Mouse (Mus musculus) heart, adult 8-10 months (tissue): Measurements from ENCODE around the gene Wdr26. TPM values are rescaled to one million over a fixed set of nuclear protein-coding genes. Genes with fewer than 3 reads are reported as not detected.

Experiments used
- DNase-seq: peaks from one replicate; pipeline ENCODE4 v3.0.0; 2022; ENCODE audit warnings: low spot score
- total RNA-seq, 4 experiments: library from RNA; stranded (reverse); gene quantifications; 2 replicates each; pipeline ENCODE4 v1.2.4; 2022

Wdr26 gene
- total RNA-seq, 4 experiments from 2014 or later, result 87.5 to 93.5 (median 89.2) TPM

DNA sequence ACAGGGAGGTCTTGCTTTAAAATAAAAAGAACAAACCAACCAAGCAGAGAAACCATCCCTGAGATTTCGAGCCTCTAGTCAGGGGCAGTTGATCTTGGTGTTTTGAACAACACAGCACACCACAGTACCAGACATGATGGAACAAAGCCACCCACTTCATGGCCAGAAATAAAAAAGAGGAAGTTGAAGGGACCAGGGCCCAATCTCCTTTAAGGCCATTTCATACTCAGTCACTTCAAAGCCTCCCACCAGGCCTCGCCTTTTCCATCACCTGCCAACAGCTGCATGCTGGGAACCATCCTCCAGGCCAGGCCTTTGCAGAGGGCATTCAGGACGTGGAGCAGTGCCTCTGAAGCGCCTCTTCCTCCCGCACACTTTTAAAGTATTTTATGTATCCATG lies 25.5 kb upstream of the Wdr26 start:
- DNase-seq, result no peak

DNA sequence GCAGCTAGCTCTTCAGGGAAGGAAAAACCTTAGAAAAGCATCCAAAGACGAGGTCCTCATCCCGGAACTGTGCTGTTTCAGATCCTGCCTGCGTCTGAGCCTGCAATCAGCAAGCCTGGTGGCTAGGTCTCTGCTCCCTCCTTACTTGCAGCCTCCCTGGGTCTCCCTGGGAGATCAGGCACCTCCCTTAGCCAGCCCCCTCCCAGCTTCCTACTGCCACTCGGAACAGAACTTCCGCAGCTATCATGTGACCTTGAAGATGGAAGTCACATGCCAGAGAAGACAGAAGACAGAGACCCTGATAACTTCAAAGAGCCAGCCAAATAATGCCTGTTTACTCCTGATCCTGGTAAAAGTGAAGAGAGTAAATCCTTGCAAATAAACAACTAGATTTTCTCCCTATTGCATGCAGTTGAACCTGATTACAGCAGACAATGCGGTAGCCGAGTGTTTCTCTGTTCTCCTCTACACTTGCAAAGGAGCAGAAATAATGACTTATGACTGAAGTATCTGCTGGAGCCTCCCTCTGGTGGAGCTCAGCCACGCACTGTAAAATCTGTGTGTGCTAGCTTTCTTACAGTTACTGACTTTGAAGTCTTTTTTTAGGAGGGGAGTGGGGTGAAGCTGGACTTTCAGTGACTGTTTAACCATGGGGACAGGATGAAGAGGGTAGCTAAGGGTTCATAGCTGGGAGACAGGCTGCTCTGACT lies 22.7 kb upstream of the Wdr26 start:
- DNase-seq, result peak; percentile 51

DNA sequence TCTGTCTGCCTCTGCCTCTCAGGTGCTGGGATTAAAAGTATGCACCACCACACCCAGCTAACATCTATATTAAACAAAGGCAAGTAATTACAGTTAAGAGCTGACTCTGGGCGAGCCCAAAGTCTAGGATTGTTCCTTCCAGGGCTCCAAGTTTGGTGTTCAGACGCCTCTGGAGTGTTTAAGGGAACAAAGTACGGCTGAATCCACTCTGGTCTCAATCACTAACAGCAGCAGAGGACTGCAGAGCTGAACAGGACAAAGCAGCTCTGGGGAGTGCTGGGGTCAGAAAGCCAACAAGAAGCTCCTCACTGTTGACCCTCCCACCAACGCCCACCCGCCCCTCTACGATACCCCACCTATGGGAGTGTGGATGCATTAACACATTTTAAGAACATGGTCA lies 21.9 kb upstream of the Wdr26 start:
- no peak for DNase-seq

DNA sequence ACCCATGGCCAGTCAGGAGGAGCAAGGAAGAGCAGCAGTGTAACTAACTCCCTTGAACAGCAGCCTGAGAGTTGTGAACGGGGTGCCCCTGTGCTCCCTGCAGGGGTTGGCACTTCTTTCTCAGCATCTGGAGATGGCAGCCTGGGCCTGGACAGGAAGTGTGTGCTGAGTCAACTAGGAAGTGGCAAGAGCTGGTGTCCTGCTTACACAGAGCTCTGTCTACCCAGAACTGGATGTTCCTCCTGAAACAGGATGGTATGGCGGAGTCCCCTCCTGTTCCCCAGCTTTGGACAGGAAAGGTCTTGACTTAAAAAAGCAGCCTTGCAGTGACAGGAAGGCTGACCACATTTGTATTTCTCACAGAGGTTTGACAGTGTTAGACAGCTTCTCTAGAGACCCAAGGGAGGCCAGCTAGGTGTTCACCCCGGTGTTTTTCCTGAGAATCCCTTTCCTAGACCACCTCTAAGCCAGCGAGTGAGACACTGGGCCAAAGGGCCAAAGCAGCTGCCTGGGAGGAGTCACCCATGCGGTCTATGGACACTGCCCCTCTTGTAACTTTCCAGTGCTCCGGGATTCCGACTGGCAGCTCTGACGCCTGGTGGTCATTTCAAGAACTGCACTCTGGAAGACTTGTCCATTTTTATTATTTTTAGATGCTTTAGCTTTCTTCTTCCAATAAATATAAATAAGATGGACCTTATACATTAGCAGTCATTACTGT lies 20.7 kb upstream of the Wdr26 start:
- DNase-seq, result peak; percentile 86

DNA sequence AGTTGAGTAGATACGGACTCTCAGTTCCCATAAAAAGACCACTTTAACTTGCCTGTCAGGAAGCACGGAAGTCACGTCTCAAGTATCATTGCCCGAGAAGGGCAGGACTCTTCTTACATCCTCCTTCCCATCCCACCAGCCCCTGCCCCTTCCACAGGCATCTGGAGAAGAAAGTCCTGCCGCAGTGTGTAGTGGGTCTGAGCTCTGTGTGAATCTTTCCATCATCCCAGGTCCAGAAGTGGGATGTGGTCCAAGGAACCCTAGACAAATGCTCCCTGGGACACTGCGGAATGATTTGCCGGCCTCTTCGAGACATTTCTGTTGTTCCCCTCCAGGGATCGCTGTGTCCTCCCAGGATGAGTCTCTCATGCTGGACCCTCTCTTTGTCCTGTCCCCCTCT lies 20.0 kb upstream of the Wdr26 start:
- no peak for DNase-seq

DNA sequence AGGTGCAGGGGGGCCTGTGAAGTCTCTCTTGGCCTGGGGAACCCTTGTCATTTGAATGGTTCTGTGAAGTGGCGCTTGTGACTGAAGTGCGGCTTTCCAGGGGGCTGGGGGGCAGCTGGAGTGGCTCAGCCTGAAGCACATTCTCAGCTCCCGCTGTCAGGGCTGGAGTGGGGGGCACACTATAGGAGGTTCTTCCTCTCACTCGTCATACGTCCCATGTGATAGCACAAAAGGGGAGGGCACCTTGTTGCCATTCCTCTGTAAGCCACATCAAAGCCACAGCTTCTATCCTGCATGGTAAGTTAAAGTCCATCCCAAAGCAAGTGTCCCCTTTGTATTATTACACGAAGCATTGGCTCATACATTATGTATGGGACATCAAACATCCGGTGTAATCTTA lies 19.5 kb upstream of the Wdr26 start:
- no peak for DNase-seq

DNA sequence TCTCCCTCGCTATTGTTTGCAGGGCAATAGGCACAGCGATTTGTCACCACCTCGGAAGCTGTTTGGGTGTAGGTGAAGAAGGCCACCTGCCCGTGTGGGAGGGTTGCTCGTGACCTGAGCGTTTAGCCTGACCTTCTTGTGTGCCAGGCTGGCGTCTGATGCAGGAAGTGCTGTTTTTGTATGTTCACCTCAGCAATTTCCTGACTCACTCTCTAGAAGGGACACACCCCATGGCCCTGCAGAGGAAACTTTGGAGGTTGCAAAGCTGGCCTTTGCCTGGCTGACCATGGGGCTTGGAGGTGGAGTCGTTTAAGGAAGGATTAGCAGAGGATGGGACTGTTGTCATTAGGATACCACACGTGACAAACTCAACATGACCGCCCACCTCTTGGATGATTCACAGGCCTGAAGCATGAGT lies 18.9 kb upstream of the Wdr26 start:
- DNase-seq, result no peak

DNA sequence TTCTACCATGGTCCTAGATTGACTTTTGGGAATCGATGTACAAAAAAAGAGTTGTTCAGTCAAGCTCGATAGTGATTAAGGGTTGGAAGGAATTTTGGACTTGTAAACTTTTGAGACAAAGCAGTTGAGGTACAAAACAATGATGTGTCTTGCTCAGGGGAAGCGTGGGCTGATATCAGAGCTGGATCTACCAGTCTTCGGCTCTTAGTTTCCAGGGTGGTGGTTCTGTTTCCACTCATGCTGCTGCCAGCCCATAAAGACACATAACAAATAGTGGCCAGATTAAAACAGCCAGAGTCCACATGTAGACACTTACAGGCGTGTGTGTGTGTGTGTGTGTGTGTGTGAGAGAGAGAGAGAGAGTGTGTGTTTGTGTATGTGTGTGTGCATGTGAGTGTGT lies 17.2 kb upstream of the Wdr26 start:
- no peak for DNase-seq

DNA sequence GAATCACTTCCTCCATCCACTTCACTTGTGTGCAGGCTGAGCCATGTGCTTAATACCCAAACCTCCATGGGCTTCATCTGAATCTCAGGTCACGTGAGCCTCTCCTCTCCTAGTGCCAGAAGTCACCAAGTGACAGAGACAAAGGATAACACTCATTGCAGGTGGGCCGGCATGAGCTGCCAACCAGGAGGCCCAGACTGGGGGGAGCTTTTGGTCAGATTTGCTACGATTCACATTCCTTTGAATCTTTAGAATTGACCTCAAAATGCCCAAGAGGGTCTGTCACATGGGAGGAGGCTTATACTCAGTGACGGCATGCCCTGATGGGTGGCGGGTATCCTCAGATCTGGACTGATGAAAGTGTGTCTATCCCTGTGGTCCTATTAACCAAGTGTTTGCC lies 16.8 kb upstream of the Wdr26 start:
- no peak for DNase-seq

DNA sequence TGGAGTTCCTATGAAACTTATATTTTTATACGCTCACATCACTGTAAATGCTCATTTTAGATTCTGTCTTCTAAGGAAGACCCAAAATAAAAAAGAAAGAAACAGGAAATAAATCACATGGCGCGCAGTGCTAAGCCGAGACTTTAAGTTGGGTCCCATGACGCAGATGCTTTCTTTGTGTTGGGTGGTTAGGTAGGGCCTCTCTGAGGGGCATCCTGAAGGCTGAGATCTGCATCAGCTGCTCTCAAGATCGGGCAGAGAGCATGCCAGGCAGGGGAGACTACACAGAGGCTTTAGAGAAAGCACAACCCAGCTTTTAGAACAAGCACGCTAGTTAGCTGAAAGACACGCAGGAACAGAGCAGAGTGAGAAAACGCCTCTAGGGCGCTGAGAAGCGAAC lies 16.0 kb upstream of the Wdr26 start:
- DNase-seq, result no peak

DNA sequence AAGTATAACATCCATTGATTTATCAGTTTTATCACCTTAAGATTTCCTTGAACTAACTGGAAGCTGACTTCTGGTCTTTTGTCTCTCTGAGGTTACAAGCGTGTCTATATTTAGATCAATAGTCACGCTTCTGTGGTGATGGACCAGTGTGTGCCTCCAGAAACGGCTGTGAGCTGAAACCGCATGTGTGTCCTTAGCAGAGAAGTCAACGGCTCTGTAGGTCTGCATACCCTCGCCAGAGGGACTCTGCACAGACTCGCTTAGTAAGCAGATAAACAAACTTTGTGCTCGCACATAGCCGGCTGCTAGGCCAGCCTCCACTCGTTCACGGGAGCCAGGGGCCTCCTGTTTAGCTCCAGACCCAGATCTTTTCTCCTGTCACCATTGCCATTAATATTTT lies 15.0 kb upstream of the Wdr26 start:
- no peak for DNase-seq

DNA sequence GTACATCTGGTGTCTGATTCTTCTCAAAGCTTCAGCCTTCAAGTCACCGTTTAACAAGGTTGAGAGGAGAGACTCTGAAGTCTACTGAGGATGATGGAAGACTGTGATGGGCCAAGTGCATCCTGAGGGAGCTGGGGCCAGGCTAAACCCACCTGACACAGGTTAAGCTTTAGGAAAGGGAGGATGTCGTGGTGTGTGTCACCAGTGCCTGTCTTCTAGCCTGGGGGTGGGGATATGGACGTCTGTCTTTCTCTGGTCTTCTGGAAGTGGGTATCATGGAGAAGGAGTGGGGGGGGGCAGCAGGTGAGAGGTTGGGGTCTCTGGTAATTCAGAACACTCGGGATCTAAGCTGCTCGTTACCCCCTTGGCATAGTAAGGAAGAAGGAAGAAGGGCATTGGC lies 13.5 kb upstream of the Wdr26 start:
- DNase-seq, result no peak

DNA sequence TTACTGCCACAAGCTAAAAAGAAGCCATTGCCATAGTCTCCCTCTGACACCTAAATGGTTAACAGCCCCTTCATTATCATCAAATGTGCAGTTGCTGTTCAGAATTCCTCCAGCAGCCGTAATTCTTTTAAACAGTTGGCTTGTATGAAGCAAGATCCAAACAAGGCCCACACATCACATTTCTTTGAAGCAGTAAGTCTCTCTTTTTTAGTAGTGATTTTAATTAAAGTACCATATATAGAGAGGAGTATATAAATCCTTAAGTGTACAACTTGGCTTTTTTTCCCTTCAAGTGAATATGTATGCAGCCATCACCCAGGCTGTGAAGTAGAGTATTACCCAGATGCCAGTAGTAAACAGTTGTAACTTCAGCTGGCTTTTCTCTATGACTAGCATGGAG lies 10.2 kb upstream of the Wdr26 start:
- no peak for DNase-seq

DNA sequence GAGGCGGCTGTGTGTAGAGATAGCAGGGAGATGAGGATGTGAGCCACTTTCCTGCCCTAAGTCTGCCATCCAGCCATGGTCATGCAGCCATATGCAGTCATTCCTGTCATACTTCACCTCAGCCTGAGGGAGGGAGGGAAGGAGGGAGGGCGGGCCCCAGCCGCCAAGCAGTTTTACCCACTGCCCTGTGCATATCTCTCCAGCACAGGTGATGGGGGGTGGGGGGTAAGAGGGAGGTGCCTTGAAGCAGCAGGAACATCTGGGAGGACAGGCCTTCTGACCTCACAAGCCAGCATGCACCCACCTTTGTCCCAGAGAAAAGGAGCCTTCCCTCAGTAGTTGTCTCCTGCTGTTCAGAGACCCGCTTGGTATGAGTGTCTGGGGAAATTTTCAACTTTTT lies 4.5 kb upstream of the Wdr26 start:
- DNase-seq, result no peak

DNA sequence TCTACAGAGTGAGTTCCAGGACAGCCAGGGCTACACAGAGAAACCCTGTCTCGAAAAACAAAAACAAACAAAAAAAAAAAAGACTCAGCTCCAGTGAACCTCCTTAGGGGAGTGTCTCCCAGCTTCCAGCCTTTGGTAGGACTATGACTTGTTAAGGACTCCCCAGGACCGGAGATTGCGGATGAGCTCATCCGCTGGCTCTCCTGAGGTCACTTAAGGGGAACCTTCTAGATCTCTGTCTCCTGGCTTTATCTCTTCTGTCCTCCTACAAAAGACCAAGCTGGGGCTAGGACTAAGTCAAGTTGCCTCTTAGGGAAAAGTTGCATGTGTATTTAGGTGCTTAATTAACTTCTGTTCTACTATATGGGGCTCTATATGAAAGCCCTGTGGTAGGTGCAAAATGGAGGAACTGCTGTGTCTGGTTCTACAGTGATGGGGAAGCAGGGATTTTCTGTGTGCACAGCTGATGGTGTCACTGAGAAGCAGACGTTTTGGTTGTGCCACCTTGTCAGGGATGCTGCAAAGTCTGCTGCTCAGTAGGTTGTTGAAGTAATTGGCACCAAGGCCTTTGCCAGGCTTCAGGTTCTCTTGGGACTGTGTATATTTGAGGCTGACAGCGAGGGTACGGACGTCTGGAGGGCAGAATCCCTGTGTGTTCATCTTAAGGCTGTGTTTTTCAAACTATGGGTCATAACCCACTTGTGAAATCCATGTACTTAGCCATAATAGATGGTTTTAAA lies 2.7 kb upstream of the Wdr26 start:
- DNase-seq, result no peak

DNA sequence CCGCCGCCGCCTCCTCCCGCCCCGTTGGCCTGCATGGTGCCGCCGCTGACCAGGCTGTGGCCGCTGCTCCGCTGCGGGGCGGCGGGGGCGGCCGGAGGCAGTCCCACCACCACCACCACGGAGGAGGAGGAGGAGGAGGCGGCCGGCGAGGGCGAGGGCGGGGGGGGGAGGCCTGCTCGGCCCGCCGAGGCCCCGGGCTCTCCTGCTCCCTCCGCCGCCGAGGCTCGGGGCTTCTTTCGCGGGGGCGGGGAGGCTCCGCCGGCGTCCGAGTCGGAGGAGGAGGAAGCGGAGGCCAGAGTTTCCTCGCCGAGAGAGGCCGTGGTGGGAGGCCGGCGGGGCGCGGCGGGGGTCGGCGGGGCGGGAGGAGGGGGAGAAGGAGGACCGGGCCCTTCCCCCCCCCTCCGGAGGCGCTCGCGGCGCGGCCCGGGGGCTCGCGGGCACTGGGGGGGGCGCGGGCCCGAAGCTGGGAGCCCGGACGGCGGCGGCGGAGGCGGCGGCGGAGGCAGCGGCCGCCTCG lies 340 bp downstream of the Wdr26 start:
- DNase-seq, result no peak

DNA sequence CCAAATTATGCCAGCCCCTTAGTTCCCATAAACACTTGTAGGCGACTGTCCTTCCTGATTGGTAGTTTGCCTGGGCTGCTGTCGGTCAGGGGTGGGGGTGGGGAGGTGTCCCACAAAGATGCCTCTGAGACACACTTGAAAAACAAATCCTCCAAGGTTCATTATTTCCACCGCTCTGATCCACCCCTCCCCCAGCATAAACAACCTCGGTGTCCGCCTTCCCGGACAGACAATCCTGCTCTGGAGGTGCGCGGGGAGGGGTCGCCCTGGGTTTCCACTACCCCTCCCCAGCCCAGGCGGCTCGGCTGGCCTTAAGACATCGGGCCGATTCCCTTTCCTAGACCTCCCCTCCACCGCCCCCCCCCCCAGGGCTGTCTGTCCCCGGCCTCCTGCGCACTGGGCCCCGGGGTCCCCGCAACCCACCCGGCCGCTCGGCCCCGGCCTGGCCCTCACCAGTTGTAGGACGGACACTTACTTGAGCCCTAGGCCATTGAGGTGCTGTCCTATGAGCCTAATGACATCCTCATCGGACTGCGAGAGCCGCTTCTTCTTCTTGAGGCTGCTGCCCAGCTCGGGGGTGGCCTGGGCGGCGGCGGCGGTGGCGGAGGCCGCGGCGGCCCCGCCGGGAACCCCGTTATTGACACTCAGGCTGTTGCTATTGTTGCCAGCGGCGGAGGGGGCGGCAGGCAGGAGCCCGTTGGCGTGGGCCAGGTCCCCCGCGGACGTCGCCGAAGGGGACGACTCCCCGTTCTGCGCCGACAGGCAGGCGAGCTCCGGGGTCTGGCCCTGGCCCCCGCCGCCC lies 999 bp downstream of the Wdr26 start:
- peak; percentile 44 for DNase-seq

DNA sequence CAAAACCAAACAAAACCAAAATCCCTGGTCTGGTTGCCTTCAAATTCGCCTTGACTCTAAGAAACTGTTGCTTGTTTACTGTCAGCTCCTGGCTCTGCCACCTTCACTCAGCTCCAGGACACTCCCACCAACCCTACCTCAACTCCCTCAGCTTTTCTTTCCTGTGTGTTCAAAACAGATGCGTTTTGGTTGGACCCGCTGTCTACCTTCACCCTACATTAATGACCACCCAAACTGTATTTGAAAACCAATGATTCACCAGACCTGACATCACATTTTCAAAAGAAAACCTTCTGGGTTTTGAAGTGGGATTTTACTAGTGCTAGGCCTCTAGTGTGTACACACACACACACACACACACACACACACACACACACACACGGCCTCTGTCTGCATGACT lies 1.7 kb downstream of the Wdr26 start:
- DNase-seq, result no peak

DNA sequence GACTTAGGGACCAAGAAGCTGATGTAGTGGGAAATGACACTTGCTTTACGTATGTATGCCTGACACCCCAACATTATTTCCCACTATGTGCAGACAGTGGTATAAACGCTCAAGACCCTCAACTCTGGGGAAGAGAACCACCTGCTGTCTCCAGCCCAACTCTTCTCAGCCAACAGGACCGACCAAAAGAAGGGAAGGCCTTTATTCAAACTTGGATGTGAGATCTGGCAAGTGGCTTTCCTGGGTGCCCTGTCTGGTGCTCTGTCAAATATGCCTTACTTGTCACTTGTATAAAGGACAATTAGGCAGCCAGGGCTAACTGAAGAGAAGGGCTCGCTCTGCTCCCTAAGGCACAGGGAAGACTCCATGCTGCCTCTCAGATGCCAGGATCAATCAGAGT lies 12.4 kb downstream of the Wdr26 start:
- DNase-seq, result no peak

DNA sequence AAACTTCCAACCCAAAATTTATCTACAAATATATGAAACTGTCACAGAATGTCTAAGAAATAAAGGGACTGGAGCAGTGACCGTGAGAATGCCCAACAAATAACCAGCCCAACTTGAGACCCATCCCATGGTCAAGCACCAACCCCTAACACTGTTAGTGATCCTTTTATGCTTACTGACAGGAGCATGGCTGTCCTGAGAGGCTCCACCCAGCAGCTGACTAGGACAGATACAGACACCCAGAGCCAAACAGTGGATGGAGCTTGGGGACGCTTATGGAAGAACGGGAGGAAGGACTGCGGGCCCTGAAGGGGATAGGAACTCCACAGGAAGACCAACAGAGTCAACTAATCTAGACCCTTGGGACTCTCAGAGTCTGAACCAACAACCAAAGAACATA lies 22.9 kb downstream of the Wdr26 start:
- no peak for DNase-seq

DNA sequence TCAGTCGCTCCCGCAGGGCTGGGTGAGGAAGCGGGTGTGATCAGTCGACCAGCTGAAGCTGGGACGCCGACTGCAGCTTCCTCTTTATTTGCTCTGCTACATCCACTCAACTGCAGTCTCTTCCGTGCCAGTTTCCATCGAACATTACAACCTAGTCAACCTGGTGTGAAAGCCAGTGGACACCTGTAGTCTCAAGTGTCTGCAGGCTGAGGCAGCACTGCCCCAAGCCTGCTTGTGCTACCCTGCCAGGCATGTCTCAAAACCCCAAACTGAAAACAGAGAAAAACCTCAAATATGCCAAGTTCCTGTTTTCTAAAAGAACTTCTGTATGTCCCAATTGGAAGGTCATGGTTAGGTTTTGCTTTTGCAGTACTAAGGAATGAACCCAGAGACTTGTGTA lies 41.6 kb downstream of the Wdr26 start:
- DNase-seq, result no peak

DNA sequence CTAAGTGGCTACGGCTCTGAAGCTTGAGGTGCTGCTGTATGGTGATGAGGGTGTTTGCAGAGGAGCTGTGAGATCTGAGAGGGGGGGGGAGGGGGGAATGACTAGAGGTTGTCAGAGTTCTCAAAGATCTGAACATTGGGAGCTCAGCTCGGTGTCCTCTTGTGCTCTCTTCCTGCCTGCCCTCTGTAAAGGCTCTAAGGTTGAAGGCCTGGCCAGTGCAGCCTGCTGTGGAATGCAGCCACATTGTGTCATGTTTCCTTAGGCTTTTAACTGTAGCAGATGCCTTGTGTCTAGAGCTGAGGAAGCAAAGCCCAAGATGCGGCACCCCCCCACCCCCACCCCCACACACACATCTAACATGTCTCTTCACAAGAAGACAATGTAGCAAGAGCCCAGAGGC lies 43.4 kb downstream of the Wdr26 start:
- DNase-seq, result no peak
